Mouse (Mus musculus): ENCODE data around the gene Krt26.

Krt26 gene

GRCm38 (mm10) chr11:99284833-99285312 lies 52.9 kb downstream of the Krt26 start, which contains the start of gene Krt24:
Gene Krt24, minus strand, starts transcription at chr11:99285262.
- DNase-seq (ENCODE audit: low read depth, low spot score) = no peak

- no peak for DNase-seq (ENCODE audit: low read depth, low spot score)
These were observed 53.8 kb downstream of the Krt26 start for GRCm38 (mm10) chr11:99284011-99284410.

- no peak for DNase-seq (ENCODE audit: low read depth, low spot score)
These were observed 54.4 kb downstream of the Krt26 start for GRCm38 (mm10) chr11:99283334-99283733.

- no peak for DNase-seq (ENCODE audit: low read depth, low spot score)
These were observed 56.6 kb downstream of the Krt26 start for GRCm38 (mm10) chr11:99281116-99281515.

- DNase-seq (ENCODE audit: low read depth, low spot score) = no peak
These were observed 57.8 kb downstream of the Krt26 start for GRCm38 (mm10) chr11:99279986-99280385.
